Mouse (Mus musculus): Measurements from ENCODE around the gene Ntm.

Gene Ntm

DNA sequence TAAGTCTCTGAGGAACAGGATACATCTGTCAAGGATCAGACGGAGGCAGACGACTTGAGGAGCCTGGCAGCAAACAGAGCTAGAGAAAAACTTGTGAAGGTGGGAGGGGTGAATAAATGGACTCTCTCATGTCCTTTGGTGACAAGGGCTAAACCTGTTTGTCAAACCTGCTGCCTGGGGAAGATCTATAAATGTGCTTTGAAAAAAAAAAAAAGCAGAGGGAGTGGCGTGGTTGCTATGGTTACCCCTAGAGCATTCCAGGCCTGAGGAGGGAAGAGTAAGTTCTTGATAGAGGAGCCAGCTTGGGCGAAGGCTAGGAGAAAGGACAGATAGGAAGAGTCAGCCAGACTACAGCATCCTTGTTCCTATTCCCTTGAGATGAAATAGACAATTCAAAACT is 926.9 kb downstream of the Ntm start:
- no peak for DNase-seq (ENCODE audit: low spot score)

DNA sequence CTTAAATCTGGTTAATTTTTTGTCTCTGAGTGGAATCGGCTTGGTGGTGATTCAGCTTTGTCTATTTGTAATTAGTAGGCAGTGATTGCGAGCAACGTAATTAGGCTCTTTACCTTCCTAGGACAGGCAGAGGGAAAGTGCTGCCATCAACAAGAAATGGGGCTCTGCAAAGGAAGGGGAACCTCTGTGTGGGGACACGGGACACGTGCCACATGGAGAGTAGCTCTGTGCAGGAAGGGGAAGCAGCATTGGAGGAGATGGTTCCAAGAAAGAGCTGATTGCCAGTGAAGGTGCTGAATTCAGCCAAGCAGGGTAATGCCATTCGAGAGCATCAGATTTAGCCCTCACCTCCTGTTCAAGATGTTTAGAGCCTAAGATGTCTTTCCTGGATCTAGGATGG is 936.5 kb downstream of the Ntm start:
- no peak for DNase-seq (ENCODE audit: low spot score)

DNA sequence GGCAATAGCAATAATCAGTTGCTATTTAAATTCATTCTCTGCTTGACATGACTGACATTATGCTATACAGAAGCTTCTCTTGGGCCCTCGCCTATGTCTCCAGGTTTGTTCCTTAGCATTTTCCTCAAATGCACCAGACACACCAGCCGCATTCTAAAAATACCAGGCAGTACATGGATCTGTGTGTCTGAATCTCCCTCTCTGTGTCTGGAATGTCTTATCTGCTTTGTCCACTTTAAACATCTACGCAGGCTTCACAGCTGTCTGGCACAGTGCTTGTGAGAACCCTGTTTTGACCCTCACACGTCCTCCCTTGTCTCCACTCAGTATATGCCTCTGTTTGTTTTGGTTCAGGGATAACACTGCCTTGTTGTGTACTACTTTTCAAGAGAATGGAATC is 937.3 kb downstream of the Ntm start:
- no peak for DNase-seq (ENCODE audit: low spot score)

DNA sequence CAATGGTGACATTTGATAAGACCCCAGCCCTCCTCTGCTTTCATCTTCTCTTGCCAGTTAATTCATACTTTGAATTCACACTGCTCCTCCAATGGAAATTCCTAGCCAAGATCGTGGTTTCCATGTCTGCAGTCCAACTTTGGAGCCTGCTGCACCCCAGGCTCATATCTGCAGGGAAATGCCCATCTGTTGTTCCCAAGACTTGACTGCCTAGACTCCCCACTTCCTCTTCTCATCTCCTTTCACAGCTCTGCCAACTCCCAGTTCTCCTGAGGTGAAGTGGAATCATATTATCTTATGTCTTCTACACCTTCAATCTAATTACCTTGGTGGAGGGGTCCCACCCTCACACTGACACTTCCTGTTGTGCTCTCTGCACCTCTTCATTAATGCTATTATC is 937.8 kb downstream of the Ntm start:
- DNase-seq (ENCODE audit: low spot score): no peak

DNA sequence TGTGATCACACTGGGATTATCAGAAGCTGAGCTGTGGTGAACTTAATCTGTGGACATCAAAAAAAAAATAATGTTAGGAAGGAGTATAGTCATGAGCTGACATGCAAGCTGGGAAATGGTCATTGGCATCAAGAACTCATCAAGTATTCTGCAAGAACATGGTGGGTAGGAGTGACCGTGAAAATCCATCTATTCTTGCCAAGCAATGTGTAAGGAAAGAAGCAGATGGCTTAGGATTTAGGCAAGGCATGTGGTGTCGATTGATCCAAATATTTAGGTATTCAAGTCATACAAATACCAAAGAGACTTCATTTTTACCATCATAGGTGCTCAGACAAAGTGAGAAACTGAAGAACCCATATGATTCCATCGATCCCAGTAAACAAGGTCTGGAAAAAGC is 946.1 kb downstream of the Ntm start:
- DNase-seq (ENCODE audit: low spot score): no peak

DNA sequence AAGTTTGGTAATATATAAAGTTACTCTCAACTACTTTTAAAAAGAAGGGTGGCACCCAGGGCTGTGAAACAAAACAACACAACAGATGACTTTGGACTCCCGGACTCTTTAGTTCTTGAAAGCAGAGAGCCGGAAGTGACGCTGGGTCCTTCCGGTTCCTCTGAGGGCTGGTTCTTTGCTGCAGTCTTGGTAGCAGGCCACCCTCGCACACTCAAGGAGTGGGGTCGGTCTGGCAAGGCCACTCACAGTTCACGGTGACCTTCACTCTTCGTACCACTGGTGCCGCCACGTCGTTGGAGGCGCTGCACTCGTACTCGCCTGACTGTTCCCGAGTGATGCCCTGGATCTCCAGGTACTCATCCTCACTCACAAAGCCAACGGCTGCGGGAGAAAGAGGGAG is 949.1 kb downstream of the Ntm start:
- no peak for DNase-seq (ENCODE audit: low spot score)

DNA sequence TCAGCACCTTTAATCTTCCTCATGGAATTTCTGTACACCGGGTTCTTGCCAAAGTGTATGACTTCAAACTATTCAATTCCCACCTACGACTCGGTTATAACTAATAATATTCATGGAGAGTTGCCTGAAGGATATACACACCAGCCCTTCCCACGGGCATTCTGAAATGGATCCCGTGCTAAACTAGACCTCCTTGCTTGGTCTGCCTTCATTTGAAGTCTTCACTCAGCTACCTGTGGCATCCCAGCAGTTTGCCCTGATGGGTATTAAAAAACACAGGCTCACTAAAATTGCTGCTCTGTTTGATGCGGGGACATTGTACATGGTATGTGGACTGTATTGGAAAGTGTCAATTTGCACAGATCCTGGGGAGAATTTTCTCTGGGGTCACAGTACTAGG is 950.4 kb downstream of the Ntm start:
- no peak for DNase-seq (ENCODE audit: low spot score)

DNA sequence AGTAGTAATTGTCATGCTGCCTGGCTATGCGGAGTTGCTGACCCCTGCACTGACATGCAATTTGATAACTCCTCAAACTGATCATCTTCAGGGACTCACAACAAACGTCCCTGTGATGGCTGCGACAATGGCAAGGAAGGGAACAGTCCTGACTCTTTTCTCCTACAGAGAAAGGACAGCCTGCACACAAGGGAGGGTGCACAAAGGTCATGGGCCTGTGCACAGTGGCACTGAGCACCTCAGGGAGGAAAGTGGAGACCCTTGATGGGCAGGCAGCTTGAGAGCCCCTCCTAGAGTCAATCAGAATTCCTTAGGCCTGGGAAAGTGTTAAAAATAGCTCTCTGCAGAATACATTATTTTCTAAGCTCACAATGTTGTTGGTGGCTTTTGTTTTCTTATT is 951.5 kb downstream of the Ntm start:
- no peak for DNase-seq (ENCODE audit: low spot score)

DNA sequence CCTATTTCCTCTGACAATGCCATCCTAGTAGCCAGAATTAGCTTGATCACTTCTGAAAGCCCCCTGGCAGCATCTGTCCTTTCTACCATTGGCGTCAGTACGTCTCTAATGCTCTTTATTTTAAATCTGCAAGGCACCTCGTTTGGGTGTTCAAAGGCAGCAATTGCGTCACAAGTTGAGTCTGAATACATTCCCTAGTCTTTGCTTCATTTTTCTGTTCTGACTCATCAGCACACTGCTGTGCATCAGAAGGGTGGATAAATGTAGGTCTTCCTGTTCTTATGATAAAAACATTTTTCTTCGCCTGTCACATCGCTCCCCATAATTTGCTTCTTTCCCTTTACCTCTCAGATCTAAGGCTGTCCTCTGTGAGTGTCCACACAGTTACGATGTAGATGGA is 958.4 kb downstream of the Ntm start:
- no peak for DNase-seq (ENCODE audit: low spot score)

DNA sequence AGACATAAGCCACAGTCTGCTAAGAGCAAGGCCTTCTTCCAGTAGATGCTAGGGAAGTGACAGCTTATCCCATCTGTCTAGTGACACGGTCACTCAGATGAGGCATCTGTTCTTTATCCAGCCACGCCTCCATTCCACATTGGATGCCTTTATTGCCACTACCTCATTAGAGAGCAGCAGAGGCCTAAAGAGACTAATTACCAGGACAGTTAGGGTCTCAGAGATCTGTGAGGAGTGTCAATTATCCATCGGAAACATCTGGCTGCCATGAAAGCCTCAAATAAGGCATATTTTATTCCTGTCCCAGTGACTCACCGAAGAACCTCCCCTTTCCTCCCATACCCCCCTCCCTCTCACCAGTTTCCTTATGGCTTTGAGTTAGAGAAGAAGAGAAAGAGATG is 963.0 kb downstream of the Ntm start:
- DNase-seq (ENCODE audit: low spot score): no peak

DNA sequence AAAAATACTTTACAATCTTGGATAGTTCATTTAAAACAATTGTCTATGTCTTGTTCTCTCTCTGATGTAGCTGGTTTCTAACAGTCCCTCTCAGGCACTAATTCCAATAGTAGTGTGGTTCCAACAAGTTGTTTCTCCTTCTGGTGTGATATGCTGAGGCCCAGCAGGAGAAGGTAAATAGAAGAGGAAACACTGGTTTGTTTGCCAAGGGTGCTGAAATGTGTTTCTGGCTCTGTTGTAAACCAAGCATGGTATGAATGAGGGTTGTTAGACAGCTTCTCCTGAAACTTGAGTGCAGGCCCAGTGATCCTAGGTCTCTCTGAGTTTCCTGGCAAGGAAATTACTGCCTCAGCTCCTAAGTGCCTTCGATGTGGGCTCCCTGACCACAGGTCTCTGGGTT is 985.7 kb downstream of the Ntm start:
- no peak for DNase-seq (ENCODE audit: low spot score)

DNA sequence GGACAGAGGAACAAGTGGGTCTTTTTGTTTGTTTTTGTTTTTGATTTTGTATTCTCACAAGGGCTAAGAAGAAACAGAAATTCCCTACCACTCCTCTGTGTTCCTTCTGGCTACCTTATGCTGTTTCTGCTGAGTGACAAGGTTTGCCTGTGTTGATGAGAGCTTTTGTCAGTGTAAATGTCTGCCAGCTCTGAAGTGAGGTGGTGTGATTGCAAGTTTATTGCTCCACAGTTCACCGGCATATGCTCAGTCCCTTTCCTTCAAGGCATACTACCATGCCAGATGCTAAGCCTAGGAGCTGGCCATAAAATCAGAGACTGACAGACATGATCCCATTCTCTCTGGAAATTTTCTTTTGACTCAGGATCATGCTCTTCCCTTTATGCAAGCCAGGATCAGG is 993.5 kb downstream of the Ntm start:
- no peak for DNase-seq (ENCODE audit: low spot score)

All from lung, postnatal 25 days (tissue).